Mouse (Mus musculus) intestine, embryonic 15.5 days (tissue): ENCODE measurements around the gene Gm853. TPM values are rescaled to one million over a fixed set of nuclear protein-coding genes. Genes with fewer than 3 reads are reported as not detected.

Experiments used
- ATAC-seq: fragments of 200-750 bp; cut with Nextera tagmentation; 2 replicates; pipeline ENCODE4 v1.8.0; 2017; ENCODE audit warnings: moderate TSS enrichment, moderate library complexity
- H3K27ac ChIP-seq: fragments of 300-500 bp; sonication (generic); 2 replicates; pipeline ENCODE4 v1.5.1; 2015; ENCODE audit warnings: mild to moderate bottlenecking, inconsistent platforms
- H3K27me3 ChIP-seq: fragments of 300-500 bp; sonication (generic); replicated peaks from 2 replicates; pipeline ENCODE4 v1.6.1; 2015; ENCODE audit warnings: inconsistent platforms
- H3K36me3 ChIP-seq: fragments of 300-500 bp; sonication (generic); 2 replicates; pipeline ENCODE4 v1.6.1; 2015; ENCODE audit warnings: inconsistent platforms
- H3K4me1 ChIP-seq: fragments of 300-500 bp; sonication (generic); replicated peaks from 2 replicates; pipeline ENCODE4 v1.6.1; 2015; ENCODE audit warnings: inconsistent platforms
- H3K4me2 ChIP-seq: fragments of 300-500 bp; sonication (generic); replicated peaks from 2 replicates; pipeline ENCODE4 v1.6.1; 2015; ENCODE audit warnings: mild to moderate bottlenecking, inconsistent platforms
- H3K4me3 ChIP-seq: fragments of 300-500 bp; sonication (generic); replicated peaks from 2 replicates; pipeline ENCODE4 v1.5.1; 2015; ENCODE audit warnings: inconsistent platforms
- H3K9ac ChIP-seq: fragments of 300-500 bp; sonication (generic); 2 replicates; pipeline ENCODE4 v1.6.1; 2015; ENCODE audit warnings: inconsistent platforms
- H3K9me3 ChIP-seq: fragments of 300-500 bp; sonication (generic); 2 replicates; pipeline ENCODE4 v1.6.1; 2016; ENCODE audit warnings: inconsistent platforms
- WGBS: fragments of 180-500 bp; shearing (Covaris S2); methylation state at CpG from one replicate; pipeline ENCODE4 v1.1.7; 2015; 5-methylcytosine and 5-hydroxymethylcytosine counted together
- polyA plus RNA-seq: library from polyadenylated mRNA; unstranded; fragments of >200 nt; fragmentation: Nextera tagmentation; extraction: Ambion mirVana; gene quantifications from 2 replicates; pipeline ENCODE4 v1.2.1, GENCODE M21; 2015

Gm853 gene
- polyA plus RNA-seq, 1 experiment from 2014 or later = not detected

DNA sequence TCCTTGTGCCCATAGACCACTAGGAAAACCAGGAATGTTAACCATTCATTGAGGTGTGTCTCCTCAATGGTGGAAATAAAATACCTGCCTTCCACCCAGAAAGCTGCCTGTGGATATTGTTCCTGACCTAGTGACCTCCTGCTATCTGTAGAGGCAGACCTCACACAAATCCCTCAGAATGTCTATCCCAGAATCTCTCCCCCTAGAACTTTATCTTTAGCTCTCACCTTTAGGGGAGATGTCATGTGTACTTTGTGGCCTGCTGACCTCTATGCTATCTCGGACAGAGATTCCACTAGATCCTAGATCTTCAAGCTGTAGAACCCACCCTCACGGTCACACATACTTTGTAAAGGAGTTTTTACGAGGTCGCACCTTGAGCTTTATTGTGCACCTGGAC, 9.0 kb downstream of the Gm853 start:
- H3K9me3 ChIP-seq = no peaks in the 10 kb centered on the region
- 64% methylated on average over 4 of the region's 4 CpGs for WGBS

DNA sequence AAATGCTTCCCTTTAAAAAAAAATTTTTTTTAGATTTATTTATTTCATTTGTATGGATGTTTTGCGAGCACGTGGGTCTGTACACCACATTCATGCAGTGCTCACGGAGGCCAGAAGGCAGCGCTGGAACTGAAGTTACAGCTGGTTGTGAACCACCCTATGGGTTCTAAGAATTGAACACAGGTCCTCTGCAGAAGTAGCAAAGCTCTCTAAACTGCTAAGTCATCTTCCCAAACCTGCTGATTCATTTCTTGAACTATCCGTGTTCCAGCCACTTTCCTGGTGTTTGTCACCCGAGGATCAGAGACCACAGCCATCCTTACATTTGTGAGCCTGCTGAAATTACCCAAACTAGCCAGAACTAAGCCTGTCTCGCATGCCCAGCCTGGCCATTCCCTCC, 9.8 kb downstream of the Gm853 start:
- 74% methylated on average over 7 of the region's 7 CpGs for WGBS
- no peak overlapping the region for H3K27ac ChIP-seq
- no peaks in the 10 kb centered on the region for H3K9me3 ChIP-seq
- H3K9ac ChIP-seq = no peak overlapping the region
- no peaks in the 10 kb centered on the region for H3K27me3 ChIP-seq
- ATAC-seq = no peak
- no peak overlapping the region for H3K4me3 ChIP-seq
- no peaks in the 10 kb centered on the region for H3K4me1 ChIP-seq
- H3K36me3 ChIP-seq = no peaks in the 10 kb centered on the region
- no peak overlapping the region for H3K4me2 ChIP-seq

More for the DNA sequence above, 9.0 kb downstream of the Gm853 start:
- Histone ChIP-seq H3K27ac (no peak overlapping the region), H3K27me3 (no peaks in the 10 kb centered on the region), H3K4me2 (no peak overlapping the region), H3K36me3 (no peaks in the 10 kb centered on the region), H3K9ac (no peak overlapping the region), H3K4me3 (no peak overlapping the region), H3K4me1 (no peaks in the 10 kb centered on the region)
- ATAC-seq = no peak

DNA sequence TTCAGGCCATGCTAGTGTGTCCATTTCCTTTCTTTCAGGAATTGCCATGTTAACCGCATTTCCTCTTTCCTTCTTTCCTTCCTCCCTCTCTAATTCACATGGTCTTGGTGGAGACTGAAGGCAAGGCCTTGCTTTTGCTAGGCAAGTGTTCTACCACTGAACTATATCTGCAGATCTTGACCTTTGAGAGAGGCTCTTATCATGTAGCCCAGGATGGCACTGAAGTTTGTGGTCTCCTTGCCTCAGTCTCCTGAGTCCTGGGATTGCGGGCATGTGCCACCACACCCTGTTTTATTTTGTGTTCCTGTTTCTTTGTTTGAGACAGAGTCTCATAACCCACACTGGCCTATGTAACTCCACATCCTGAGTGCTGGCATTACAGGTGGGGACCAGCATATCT, 10.3 kb downstream of the Gm853 start:
- H3K4me1 ChIP-seq = no peaks in the 10 kb centered on the region
- no peak overlapping the region for H3K4me3 ChIP-seq
- H3K36me3 ChIP-seq = no peaks in the 10 kb centered on the region
- no peak overlapping the region for H3K27ac ChIP-seq
- no peak overlapping the region for H3K9ac ChIP-seq
- H3K9me3 ChIP-seq = no peaks in the 10 kb centered on the region
- no peak for ATAC-seq
- no peaks in the 10 kb centered on the region for H3K27me3 ChIP-seq
- no peak overlapping the region for H3K4me2 ChIP-seq
- 84% methylated on average over 2 of the region's 2 CpGs for WGBS

GRCm38 (mm10) chr4:130198694-130199670, 23.2 kb downstream of the Gm853 start:
- Histone ChIP-seq H3K4me3 (peak overlapping the region; percentile 38), H3K4me2 (peak overlapping the region; percentile 79), H3K9ac (peak overlapping the region; percentile 47), H3K4me1 (0 out of 2 replicates have a peak, but pooled peaks cover 2% of the 10 kb centered on the region), H3K36me3 (no peaks in the 10 kb centered on the region), H3K9me3 (no peaks in the 10 kb centered on the region), H3K27ac (no peak overlapping the region), H3K27me3 (0 out of 2 replicates have a peak, but pooled peaks cover 13% of the 10 kb centered on the region)
- 13% methylated on average over 35 of the region's 35 CpGs for WGBS
- ATAC-seq = peak; percentile 83

GRCm38 (mm10) chr4:130196542-130196941, 25.7 kb downstream of the Gm853 start:
- no peak for ATAC-seq
- no peak overlapping the region for H3K4me2 ChIP-seq
- H3K4me1 ChIP-seq = 0 out of 2 replicates have a peak, but pooled peaks cover 2% of the 10 kb centered on the region
- H3K9ac ChIP-seq = no peak overlapping the region
- no peaks in the 10 kb centered on the region for H3K36me3 ChIP-seq
- H3K27me3 ChIP-seq = 0 out of 2 replicates have a peak, but pooled peaks cover 13% of the 10 kb centered on the region
- H3K27ac ChIP-seq = no peak overlapping the region
- no peak overlapping the region for H3K4me3 ChIP-seq
- H3K9me3 ChIP-seq = no peaks in the 10 kb centered on the region
- WGBS = 62% methylated on average over 8 of the region's 8 CpGs

DNA sequence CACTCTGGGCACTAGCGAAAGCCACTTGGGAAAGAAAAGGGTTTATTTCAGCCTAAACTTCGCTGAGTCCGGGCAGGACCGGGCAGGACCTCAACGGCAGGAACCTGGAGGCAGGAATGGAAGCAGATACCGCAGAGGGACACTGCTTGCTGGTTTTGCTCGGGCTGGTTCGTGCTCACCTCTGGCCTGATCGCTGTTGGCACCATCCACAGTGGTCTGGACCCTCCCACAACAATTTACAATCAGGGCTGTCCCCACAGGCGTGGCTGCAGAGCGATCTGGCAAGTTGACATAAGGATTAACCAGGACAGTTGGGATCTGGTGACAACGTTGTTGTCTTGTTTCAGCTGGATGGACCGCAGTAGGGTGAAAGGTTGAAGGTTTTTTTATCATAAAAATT, 26.3 kb downstream of the Gm853 start:
- H3K27me3 ChIP-seq = 0 out of 2 replicates have a peak, but pooled peaks cover 13% of the 10 kb centered on the region
- H3K4me3 ChIP-seq = no peak overlapping the region
- H3K36me3 ChIP-seq = no peaks in the 10 kb centered on the region
- H3K4me1 ChIP-seq = 0 out of 2 replicates have a peak, but pooled peaks cover 2% of the 10 kb centered on the region
- ATAC-seq = no peak
- 66% methylated on average over 13 of the region's 13 CpGs for WGBS
- H3K4me2 ChIP-seq = no peak overlapping the region
- no peaks in the 10 kb centered on the region for H3K9me3 ChIP-seq
- H3K27ac ChIP-seq = no peak overlapping the region
- no peak overlapping the region for H3K9ac ChIP-seq

DNA sequence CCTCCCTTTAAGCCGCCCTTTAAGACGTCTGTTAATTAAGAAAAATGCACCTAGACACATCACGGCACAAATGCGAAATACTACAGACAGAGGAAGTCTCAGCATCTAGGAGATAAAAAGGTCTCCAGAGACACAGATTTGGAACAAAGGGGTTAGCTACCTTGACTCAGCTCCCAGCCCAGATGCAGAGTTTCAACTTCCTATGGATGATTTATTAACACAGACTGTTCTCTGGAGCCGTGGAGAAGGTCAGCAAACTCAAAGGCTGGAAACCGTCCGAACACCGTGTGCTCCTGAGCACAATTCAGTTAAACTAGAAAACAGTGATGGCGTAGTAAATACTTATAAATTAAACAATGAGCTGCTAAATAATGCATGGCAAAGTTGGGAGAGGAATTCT, 29.9 kb downstream of the Gm853 start:
- Histone ChIP-seq H3K9ac (no peak overlapping the region), H3K4me1 (0 out of 2 replicates have a peak, but pooled peaks cover 3% of the 10 kb centered on the region), H3K4me3 (no peak overlapping the region), H3K27me3 (no peaks in the 10 kb centered on the region), H3K9me3 (no peaks in the 10 kb centered on the region), H3K4me2 (no peak overlapping the region), H3K36me3 (no peaks in the 10 kb centered on the region), H3K27ac (no peak overlapping the region)
- ATAC-seq = no peak
- WGBS = 33% methylated on average over 9 of the region's 9 CpGs

GRCm38 (mm10) chr4:130189606-130190005, 32.6 kb downstream of the Gm853 start:
- Histone ChIP-seq H3K9ac (no peak overlapping the region), H3K4me3 (no peak overlapping the region), H3K4me1 (0 out of 2 replicates have a peak, but pooled peaks cover 3% of the 10 kb centered on the region), H3K9me3 (no peaks in the 10 kb centered on the region), H3K27me3 (no peaks in the 10 kb centered on the region), H3K4me2 (no peak overlapping the region), H3K27ac (no peak overlapping the region), H3K36me3 (no peaks in the 10 kb centered on the region)
- 66% methylated on average over 7 of the region's 7 CpGs for WGBS
- ATAC-seq = 0 out of 2 replicates have a peak, but pooled peaks have one; percentile 48

DNA sequence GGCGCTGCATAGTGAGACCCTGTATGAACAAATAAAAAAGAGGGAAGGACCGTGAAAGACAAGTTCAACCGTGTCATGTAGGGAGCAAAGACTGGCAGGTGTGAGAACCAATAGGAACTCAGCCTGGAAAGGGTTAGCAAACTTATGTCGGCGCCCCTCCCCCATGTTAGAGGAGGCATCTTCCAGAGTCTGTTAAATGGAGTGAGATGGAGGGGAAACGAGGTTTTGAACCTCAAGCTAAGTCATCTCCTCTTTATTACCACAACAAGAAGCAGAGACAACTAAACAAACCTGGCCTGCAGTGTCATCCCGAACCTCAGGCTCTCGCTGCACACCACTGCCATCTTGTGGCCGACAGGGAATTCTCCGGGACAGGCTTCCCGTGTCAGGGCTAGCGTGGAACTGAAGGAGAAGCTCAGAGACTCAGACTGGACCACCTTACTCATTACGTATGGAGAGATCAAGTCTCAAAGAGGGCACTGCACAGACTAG, 33.3 kb downstream of the Gm853 start:
- WGBS = 2% methylated on average over 13 of the region's 13 CpGs
- H3K9me3 ChIP-seq = no peaks in the 10 kb centered on the region
- H3K27me3 ChIP-seq = no peaks in the 10 kb centered on the region
- no peak overlapping the region for H3K4me3 ChIP-seq
- H3K4me1 ChIP-seq = 0 out of 2 replicates have a peak, but pooled peaks cover 3% of the 10 kb centered on the region
- H3K4me2 ChIP-seq = peak overlapping the region; percentile 49
- H3K9ac ChIP-seq = no peak overlapping the region
- peak; percentile 80 for ATAC-seq
- H3K36me3 ChIP-seq = no peaks in the 10 kb centered on the region
- H3K27ac ChIP-seq = no peak overlapping the region

- H3K4me3 ChIP-seq = no peak overlapping the region
- H3K27ac ChIP-seq = no peak overlapping the region
- H3K36me3 ChIP-seq = no peaks in the 10 kb centered on the region
- 0 out of 2 replicates have a peak, but pooled peaks cover 7% of the 10 kb centered on the region for H3K4me1 ChIP-seq
- WGBS = 60% methylated on average over 12 of the region's 12 CpGs
- H3K9me3 ChIP-seq = no peaks in the 10 kb centered on the region
- ATAC-seq = no peak
- no peak overlapping the region for H3K9ac ChIP-seq
- no peaks in the 10 kb centered on the region for H3K27me3 ChIP-seq
- no peak overlapping the region for H3K4me2 ChIP-seq
Observed at GRCm38 (mm10) chr4:130186891-130187290, 35.3 kb downstream of the Gm853 start.

GRCm38 (mm10) chr4:130186450-130186849, 35.8 kb downstream of the Gm853 start:
- H3K4me1 ChIP-seq = 0 out of 2 replicates have a peak, but pooled peaks cover 7% of the 10 kb centered on the region
- H3K27ac ChIP-seq = no peak overlapping the region
- H3K27me3 ChIP-seq = no peaks in the 10 kb centered on the region
- no peak for ATAC-seq
- no peak overlapping the region for H3K4me2 ChIP-seq
- no peaks in the 10 kb centered on the region for H3K36me3 ChIP-seq
- no peak overlapping the region for H3K9ac ChIP-seq
- 76% methylated on average over 9 of the region's 9 CpGs for WGBS
- no peaks in the 10 kb centered on the region for H3K9me3 ChIP-seq
- H3K4me3 ChIP-seq = no peak overlapping the region

GRCm38 (mm10) chr4:130183879-130184278, 38.3 kb downstream of the Gm853 start:
- no peak for ATAC-seq
- H3K4me1 ChIP-seq = 0 out of 2 replicates have a peak, but pooled peaks cover 7% of the 10 kb centered on the region
- H3K9me3 ChIP-seq = no peaks in the 10 kb centered on the region
- H3K27ac ChIP-seq = no peak overlapping the region
- no peaks in the 10 kb centered on the region for H3K27me3 ChIP-seq
- 83% methylated on average over 5 of the region's 5 CpGs for WGBS
- H3K9ac ChIP-seq = no peak overlapping the region
- no peak overlapping the region for H3K4me3 ChIP-seq
- no peak overlapping the region for H3K4me2 ChIP-seq
- no peaks in the 10 kb centered on the region for H3K36me3 ChIP-seq
